Mouse (Mus musculus) kidney, postnatal 4 days (tissue): ENCODE results near the gene Phrf1.

Experiments used
- DNase-seq, 2 experiments: peaks; one replicate each; pipeline ENCODE4 v3.0.0; 2021; ENCODE audit warnings: mixed read lengths in 2 of 2

Gene Phrf1

DNA sequence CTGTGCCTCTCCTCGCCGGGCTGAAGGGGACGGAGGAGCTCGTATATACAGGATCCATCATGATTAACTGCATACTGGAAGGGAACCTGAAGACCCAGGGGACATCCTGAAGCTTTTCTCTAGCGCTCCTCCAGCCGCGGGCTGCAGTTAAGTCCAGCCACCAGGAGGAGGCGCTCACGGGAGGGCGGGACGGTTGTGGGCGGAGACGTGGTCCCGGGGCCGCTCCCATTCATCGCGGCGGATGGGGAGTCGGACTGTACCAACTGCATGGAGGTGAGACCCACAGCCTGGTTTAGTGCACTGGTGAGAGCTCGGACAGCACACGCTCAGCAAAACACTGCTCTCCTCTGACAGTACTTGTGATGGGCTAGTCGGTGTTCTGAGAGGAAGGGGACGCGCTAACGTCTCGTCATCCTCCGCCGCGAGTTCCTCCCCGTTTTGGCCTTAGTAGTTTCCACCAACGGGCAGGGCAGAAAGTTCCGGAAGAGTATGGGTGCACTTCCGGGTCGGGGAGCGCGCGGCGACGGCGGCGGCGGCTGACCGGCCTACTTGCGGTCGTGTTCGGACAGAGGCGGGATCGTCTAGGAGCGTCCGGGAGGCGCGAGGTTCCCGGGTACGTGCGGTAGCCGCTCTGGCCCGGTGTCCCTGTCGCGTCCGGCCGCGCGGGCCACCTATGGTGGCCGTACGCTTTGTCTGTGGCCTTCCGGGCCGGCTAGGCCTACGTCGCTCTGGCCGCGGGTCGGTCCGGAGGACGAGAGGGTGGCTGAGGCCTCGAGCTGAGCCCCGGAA, at the start of gene Phrf1:
Gene Phrf1, plus strand, starts transcription at position 506 of the 789 bp plus-strand sequence.
- DNase-seq = peak; percentile 96

DNA sequence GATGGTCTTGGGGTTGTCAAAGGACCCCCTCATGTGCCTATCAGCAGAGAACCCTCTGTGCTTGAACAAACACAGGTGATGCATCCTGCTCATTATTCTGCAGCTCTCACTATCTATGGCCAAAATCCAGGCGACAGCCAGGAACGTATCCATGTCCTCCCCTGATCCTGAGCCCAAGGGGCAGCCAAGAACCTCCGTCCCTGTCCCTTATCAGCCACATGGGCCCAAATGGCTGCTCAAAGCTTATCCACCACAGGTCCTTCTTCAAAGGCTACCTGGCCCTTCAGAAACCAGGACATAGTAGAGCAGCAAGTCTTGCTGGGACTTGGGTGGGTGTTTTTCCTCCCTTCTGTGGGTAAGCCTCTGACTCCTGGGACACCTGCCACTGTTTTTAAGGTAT, 40.4 kb upstream of the Phrf1 start:
- no peak for DNase-seq

DNA sequence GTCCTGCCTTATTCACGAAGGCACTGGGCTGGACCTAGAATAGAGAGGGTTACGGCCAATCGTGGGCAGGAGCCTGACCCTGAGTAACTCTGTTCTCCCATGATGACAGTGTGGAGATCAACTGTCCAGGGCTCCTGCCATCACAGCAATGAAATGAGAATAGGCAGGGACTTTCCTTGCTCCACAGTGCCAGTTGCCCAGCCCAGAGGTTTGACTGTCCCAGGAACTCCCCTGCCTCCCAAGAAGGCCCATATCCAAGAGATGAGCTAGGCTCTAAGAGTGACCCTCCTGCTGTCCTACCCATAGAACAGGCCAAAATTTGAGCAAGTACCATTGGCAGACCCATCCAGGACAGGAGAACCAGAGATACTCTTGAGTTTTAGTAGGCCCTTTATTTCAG, 39.9 kb upstream of the Phrf1 start:
- DNase-seq = no peak

DNA sequence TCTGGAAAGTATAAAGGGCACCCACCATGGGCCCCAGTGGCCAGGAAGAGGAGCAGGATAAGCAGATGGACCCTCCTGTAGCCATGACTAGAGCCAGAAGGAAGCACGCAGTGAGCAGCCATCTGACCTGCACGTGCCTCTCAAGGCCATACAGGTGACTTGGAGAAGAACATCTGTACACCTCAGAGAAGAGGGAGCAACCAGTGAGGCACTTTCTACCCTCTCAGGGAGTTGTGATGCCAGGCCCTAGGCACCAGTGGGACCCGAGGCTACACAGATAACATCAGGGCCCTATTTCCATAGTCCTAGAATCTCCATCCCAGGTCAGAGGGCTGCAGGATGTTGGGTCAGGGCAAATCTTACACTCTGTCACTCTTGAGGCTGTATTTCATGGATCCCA, 38.4 kb upstream of the Phrf1 start:
- no peak for DNase-seq

DNA sequence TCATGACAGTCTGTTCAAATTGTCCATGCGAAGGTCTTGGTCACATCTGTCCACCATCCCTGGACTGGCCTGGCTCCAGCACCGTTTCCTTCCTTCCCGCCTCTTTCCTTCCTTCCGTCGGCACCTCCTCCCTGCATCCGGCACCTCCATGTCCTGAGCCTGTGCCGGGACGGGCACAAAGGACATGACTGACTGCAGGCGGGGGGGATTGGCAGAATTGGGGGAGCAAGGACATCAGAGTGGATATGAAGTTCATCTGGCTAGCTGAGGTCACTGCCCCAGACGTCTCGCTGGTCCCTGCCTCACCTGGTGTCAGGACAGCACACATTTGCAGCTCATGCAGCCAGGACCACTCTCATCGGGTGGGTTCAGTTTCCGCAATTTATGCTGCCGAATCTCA, 37.5 kb upstream of the Phrf1 start:
- DNase-seq = peak; percentile 55 to 64

DNA sequence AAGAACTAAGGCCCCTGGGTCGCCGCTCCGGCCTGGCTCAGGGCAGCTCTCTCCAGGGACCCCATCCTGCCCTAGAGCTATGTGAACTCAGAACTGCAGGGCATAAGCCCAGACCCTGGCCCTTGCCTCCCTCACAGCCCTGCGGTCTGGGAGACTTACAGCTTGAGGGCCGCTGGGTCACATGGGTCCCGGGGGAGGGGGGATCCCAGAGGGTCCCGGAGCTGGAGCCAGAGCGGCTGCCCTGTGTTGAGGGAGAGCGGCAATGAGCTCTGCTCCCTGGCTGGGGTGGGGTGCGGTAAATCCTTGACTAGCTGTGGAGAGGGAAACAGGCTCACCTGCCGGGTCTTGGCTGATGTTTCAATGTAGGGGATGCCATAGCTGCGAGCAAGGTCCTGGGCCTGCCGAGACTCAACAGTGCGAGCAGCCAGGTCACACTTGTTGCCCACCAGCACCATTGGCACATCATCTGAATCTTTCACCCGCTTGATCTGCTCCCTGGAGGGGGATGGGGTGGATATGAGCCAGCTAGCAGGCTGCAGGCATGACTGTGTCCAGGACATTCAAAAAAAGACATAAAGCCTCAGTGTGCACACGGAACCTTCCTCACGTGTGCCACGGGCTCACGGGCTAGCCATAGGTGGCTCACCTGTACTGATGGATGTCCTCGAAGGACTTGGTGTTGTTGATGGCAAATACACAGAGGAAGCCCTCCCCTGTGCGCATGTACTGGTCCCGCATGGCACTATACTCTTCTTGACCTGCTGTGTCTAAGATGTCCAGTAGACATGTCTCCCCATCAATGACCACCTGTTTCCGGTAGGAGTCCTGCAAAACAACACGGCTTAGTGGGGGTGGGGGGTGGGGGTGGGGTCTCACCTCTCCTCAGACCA, 36.5 kb upstream of the Phrf1 start:
- DNase-seq = no peak

DNA sequence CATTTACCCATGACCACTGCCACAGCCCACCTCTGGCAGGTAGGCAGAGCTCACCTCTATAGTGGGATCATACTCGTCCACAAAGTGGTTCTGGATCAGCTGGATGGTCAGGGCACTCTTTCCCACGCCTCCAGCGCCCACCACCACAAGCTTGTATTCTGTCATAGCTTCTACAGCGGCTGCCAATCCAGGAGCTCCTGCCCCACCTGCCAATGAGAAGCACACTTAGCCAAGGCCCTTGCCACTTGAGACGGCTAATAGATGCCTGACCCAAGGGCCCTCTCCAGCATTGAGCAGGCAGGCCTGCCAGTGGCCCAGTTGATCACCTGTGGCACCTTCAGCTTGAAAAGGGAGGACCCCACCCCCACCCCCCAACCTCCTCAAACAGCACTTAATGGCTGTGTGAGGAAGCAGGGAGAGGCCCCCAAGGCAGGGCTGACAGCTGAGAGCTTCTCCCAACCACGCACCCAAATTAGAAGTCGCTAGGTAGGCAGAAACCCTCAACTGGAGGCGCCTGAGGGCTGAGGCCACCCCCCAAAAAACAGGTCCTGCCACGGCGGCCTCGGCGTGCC, 35.7 kb upstream of the Phrf1 start:
- DNase-seq = no peak

DNA sequence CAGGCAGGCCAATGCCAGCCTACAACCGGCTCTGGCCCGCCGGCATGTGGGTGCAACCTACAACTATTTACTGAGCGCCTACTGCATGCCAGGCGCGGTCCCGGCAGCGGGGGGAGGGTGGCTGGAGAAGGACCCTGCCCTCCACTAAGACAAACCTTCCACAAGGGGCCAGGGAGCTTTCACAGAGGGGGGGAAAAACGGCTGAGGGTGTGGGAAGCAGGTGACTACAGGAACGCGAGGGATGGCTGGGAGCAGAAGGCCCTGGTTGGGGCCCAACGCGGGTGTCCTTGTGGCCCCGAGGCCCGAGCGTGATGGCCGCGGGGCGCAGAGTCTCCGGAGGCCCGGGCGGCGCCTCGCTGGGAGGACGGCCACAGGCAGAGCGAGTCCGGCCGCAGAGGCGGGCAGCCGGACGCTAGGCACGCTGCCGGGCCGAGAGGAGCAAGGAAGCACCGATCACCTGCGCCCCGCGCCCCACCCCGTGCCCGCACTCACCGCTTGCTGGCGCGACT, 35.2 kb upstream of the Phrf1 start:
- DNase-seq = peak in 1 of 2 experiments; percentile 55

DNA sequence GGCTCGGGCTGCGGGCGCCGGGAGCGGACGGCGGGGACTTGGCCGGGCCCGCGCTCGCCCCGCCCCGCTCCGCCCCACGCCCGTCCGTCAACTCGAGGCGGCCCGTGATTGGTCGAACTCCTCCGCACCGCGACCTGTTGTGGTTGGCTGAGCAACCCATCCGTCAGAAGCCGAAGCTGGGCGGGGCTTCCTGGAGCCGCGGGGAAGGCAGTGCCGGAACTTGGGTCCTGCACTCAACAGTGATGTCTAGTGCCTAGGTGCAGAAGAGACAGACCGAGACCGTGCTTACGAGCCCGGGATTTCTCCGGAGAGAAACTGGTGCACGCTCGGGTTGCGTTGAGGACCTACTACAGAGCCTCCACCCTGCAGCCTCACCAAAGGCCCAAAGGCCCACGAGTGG, 34.6 kb upstream of the Phrf1 start, which contains the start of the genes Hras and Lrrc56:
Gene Hras, minus strand, starts transcription at position 58 of the 400 bp plus-strand sequence.
Gene Lrrc56, plus strand, starts transcription at position 210 of the 400 bp plus-strand sequence.
- peak; percentile 99 for DNase-seq

DNA sequence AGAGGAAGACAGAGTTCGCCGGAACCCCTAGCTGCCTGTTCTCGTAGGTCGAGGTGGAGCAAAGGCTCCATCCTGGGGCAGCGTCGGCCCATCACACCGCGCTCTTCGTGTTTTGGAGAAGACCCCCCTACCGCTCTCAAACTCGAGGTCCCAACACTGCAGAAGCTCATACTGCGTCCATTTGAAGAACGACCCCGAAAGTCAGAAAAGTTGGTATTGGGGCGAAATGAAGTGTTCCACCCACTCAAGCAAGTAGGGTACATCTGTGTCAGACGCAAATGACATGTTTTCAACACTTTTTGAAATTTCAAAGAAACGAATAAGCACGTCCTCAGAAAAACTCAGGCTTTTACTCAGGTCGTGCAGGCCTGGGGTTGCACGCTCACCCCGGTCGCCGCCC, 34.2 kb upstream of the Phrf1 start:
- DNase-seq = no peak

DNA sequence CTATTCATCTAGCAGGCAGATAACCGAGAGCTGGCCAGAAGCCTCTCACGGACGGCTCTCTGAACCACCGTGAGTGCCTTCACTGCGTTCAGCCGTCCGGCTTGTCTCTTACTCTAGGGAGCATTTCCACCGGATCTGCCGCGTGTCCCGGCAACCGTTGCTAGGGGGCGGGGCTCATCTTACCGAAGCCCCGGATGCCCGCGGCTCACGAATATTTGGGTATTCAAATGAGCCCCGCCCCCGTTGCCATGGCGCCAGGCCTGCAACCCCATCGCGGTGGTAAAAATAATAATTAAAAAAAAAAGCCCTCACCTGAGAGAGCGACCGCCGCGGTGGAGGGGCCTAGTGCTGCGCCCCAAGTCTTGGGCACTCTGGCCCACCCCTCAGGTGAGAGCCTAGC, 33.8 kb upstream of the Phrf1 start:
- peak; percentile 97 for DNase-seq

DNA sequence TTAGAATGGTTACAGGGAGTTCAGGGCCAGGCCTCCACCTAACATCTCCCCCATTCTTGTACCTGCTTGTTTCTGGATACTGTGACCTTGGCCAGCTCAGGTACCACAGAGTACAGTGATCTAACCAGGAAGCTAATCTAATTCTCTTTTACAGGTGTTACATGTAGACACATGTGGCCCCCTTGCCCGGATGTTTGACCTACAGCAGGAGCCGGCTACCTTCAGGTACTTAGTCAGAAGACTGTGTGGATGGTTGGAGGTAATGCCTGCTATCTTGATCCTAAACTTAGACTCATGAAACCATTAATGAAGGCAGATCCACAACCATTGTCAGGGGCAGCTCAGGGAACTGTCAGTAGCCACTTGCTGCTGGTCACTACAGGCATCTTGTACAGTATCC, 32.8 kb upstream of the Phrf1 start:
- DNase-seq = no peak

DNA sequence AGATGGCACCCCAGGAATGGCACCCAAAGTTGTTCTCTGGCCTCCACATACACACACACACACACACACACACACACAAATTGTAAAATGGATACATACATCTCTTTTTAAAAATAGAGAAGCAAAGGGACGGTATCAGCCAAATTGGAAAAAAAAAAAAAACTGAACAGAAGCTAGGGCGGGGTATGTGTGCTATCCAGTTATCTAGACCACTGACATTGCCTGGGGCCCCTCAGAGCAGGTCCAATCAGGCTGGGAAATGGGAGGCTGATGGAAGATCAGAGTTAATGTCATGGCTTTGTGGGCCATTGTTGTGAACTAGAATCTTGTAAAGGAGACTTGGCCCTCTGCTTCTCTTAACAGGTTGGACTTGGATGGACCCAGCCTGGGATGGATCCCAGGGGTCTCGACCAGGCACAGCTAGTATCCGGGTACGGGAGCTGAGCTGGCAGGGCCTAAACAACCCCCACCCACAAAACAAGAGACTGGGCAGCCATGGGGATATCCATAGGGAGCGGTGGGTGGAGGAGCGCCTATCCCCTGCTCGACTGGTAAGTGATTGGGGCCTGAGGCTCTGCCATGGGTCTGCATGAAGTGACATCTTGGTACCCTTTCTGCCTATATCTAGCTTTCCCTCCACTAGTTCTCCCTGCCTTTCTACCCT, 31.8 kb upstream of the Phrf1 start:
- no peak for DNase-seq

DNA sequence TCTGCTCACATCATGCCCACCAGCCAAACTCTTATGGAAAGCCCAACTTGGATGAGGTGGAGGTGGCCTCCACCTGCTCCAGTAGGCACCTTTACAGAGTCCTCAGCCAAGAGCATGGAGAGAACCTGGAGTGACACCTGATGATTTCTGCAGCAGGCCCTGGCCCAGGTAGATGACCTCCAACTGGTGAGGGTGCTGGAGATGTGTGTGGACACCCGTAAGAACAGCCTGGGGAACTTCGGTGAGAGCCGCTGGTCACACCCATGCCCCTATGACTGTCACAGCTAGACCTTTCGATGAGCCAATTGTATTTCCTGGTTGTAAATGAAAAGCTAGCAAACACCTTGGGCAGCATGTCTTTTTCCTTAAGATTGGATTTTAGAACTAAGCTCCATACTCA, 30.5 kb upstream of the Phrf1 start:
- no peak for DNase-seq

DNA sequence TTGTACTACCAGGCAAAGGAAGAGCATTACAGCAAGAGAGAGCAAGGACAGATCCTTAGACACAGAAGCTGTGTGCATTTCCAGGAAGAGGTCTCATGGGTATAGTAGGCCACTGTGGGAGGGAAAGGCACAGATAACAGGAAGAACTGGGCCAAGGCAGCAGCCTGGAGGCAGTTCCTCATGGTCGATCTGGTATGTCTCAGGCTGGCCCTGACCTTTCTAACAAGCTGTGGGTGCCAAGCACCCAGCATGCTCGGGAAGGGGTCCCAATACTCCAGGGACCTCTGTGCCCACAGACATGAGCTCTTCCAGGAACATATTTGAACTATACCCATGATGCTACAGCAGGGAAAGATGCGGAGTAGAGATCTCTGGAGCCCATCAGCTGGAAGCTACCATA, 24.0 kb upstream of the Phrf1 start:
- DNase-seq = no peak

DNA sequence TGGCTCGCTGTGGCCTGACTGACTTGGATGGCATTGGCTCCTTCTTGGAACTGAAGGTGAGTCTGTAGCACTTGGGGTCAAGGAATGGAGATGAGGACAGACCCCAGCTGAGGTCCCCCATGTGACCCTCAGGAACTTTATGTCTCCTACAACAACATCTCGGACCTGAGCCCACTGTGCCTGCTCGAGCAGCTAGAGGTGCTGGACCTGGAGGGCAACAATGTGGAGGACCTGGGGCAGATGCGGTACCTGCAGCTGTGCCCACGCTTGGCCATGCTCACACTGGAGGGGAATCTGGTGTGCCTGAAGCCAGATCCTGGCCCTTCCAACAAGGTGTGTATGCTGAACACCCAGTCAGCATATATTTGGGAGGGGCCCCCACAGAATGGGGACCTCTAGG, 23.1 kb upstream of the Phrf1 start:
- no peak for DNase-seq

DNA sequence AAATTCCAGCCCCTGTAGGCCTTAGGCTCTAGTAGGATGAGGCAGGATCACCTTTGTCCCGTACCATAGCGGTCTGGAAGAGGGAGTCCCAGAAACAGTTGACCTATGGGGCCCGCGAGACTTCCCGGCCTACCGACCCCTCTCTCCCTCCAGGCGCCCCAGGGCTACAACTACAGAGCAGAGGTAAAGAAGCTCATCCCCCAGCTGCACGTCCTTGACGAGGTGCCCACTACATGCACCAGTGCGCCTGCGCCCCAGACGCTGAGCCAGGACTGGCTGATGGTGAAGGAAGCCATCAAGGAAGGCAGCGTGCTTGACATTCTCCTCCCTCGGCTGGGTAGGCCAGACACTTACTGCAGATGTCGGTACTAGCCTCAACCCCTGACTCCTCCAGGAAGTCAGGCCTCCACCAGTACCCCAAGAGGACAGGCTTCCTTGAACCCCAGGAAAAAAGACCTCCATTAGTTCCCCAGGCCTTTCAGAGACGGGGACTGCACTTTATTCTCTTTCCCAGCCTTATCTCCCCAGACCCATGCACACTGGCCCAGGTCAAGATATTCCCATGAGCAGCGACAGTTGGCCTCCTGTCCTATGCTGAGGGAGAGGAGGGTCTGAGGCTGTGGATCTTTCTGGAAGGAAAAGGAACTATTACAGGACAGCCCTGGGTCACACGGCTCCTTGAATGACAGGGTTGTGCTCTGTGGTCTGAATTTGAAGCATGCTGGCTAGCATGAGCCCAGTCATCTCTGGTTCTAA, 22.2 kb upstream of the Phrf1 start:
- DNase-seq = no peak

DNA sequence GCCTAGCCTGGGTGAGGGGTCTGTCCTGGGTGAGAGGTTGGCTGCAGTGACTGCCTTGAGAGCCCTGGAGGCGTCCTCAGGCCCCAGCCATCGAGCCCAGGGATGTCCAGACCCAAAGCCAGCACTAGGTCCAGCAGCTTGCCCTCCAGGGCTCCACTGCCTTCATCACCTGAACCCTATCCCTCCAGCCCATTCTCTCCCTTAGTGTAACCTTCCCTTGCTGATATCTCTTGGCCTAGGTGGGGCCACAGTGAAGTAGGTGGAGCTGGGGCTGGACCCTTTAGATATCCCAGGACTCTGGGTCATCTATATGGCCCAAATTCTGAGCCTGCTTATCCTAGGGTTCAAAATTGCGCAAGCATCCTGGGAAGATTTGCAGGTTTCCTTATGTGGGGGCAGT, 19.1 kb upstream of the Phrf1 start:
- DNase-seq = no peak

DNA sequence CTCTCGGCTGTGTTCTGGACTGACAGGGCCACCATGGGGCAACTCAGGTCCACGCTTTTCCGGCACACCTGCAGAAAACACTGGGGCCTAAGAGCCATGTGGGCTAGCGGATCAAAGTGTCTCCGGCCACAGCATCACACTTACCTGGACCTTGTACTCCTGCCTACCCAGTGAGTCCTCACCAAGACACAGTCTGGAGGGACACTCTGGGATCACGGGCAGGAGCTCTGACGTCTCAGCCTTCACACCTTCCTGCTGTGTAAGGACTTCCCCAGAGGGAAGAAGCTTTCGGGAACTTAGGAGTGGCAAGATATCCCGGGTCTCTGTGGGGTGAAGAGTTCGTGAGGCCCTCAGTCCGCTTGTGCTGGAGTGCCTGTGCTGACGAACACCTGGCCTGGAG, 18.4 kb upstream of the Phrf1 start:
- DNase-seq = no peak

DNA sequence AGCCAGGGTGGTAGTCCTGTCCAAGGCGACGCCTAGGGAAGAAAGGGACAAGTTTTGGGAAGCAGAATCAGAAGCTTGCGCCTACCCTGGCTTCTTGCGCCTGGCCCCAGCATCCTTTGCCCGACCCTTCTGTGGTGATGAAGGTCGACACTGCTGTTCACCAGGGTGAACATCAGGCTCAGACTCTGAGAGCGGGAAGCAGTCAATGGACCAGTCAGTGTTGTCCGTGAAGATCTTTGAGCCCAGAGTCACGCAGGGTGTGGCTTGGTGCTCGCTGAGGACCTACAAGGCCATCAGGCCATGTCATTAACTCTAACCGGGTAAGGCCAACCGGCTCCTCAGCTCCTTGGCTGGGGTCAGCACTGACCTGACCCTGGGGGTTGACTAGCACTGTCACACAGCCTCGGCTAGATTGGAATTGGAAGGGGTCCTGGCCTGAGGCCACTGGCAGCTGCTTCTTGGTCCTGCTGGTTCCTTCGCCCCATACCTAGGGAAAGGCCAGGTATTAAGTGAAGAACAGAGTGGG, 17.9 kb upstream of the Phrf1 start:
- no peak for DNase-seq

DNA sequence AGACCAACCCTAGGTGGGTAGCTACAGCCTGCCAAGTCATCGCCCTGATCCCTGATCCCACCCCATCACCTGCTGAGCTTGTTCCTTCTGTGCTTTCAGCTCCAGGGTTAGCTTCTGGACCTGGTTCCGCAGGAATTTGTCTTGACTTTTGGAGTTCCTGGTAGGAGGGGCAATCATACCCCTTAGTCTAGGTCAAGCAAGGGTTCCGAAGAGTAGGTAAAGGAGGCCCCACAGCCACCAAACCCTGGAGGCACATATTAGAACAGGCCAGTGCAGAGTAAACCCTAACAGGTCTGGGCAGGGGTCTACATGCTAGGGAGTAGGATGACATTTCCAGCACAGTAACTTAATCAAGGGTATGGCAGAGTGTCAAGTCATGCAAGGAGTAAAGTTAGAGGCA, 15.5 kb upstream of the Phrf1 start:
- DNase-seq = no peak
